Mouse (Mus musculus) lung, postnatal 0 days (tissue): ENCODE measurements around the gene Tek.

Experiments used
- CTCF ChIP-seq: IDR thresholded peaks from 2 replicates; pipeline ENCODE4 v1.5.1; 2016; ENCODE audit warnings: antibody characterized with exemption, mild to moderate bottlenecking
- EP300 ChIP-seq: IDR thresholded peaks from 2 replicates; pipeline ENCODE4 v1.6.1; 2016; ENCODE audit warnings: antibody characterized with exemption, mild to moderate bottlenecking, control low read depth

- TF ChIP-seq EP300 (no peak), CTCF (no peak)
Measured at GRCm38 (mm10) chr4:94711426-94711825, 27.7 kb upstream of the Tek start.
